Mouse (Mus musculus) heart, postnatal 0 days (tissue): Measurements from ENCODE around the gene Col5a1.

ENCODE experiments used
- CTCF ChIP-seq: IDR thresholded peaks from 2 replicates; pipeline ENCODE4 v1.5.1; 2016; ENCODE audit warnings: antibody characterized with exemption, control low read depth, low read depth
- EP300 ChIP-seq: IDR thresholded peaks from 2 replicates; pipeline ENCODE4 v1.6.1; 2016; ENCODE audit warnings: antibody characterized with exemption, low read depth

- TF ChIP-seq CTCF (no peak), EP300 (no peak)
Measured at GRCm38 (mm10) chr2:28034011-28034710, 147.9 kb downstream of the Col5a1 start.
